Mouse (Mus musculus) testis, adult 2 months (tissue): ENCODE data around the gene Adcy10.

ENCODE experiments used
- CTCF ChIP-seq: fragments of 200-500 bp; IDR thresholded peaks from 2 replicates; pipeline ENCODE4 v1.5.1; 2012; ENCODE audit warnings: low read depth, mild to moderate bottlenecking, inconsistent platforms, low read length, moderate library complexity; ENCODE audit not compliant: control insufficient read depth, insufficient read depth, insufficient replicate concordance
- POLR2A ChIP-seq: fragments of 200-500 bp; IDR thresholded peaks from 2 replicates; pipeline ENCODE4 v1.6.1; 2012; ENCODE audit warnings: low read depth, mild to moderate bottlenecking, inconsistent platforms, low read length, moderate library complexity; ENCODE audit not compliant: control insufficient read depth

GRCm38 (mm10) chr1:165601775-165602280 lies 116.8 kb downstream of the Adcy10 start:
- TF ChIP-seq CTCF (no peak), POLR2A (no peak)
